Mouse (Mus musculus): ENCODE data around the gene Acvr1. TPM values are rescaled to one million over a fixed set of nuclear protein-coding genes. Genes with fewer than 3 reads are reported as not detected.

Gene Acvr1
- polyA plus RNA-seq, 1 experiment = 9.0 TPM

GRCm38 (mm10) chr2:58425436-58426004, 141.4 kb downstream of the Acvr1 start:
- H3K9me3 ChIP-seq (replicated peaks; ENCODE audit: control insufficient read depth, insufficient read depth, low read length, poor library complexity, severe bottlenecking) = no peaks in the 10 kb centered on the region
- H3K4me3 ChIP-seq (ENCODE audit: low read depth, low read length) = no peak overlapping the region
- no peaks in the 10 kb centered on the region for H3K4me1 ChIP-seq (ENCODE audit: control insufficient read depth, insufficient read depth, low read length)
- no peak overlapping the region for H3K9ac ChIP-seq (ENCODE audit: low read depth, poor library complexity, severe bottlenecking)
- H3K27me3 ChIP-seq (ENCODE audit: control insufficient read depth, insufficient read depth, low read length, poor library complexity, severe bottlenecking) = no peaks in the 10 kb centered on the region
- TF ChIP-seq CTCF (IDR thresholded peaks at IDR 0.05; ENCODE audit: low read depth, low read length) = no peak
- TF ChIP-seq POLR2A (IDR thresholded peaks at IDR 0.05; ENCODE audit: insufficient read depth, low read length) = no peak
- no peak for TF ChIP-seq EP300 (IDR thresholded peaks at IDR 0.05; ENCODE audit: insufficient read depth, low read depth, low read length)
- H3K36me3 ChIP-seq (ENCODE audit: control insufficient read depth, insufficient read depth, low read length, poor library complexity, severe bottlenecking) = no peaks in the 10 kb centered on the region
- no peak overlapping the region for H3K27ac ChIP-seq (ENCODE audit: insufficient read depth, low read length)

- Histone ChIP-seq H3K9me3 (replicated peaks; ENCODE audit: control insufficient read depth, insufficient read depth, low read length, poor library complexity, severe bottlenecking) (no peaks in the 10 kb centered on the region), H3K27ac (ENCODE audit: insufficient read depth, low read length) (no peak overlapping the region), H3K27me3 (ENCODE audit: control insufficient read depth, insufficient read depth, low read length, poor library complexity, severe bottlenecking) (no peaks in the 10 kb centered on the region), H3K9ac (ENCODE audit: low read depth, poor library complexity, severe bottlenecking) (no peak overlapping the region), H3K4me3 (ENCODE audit: low read depth, low read length) (no peak overlapping the region), H3K4me1 (ENCODE audit: control insufficient read depth, insufficient read depth, low read length) (no peaks in the 10 kb centered on the region), H3K36me3 (ENCODE audit: control insufficient read depth, insufficient read depth, low read length, poor library complexity, severe bottlenecking) (no peaks in the 10 kb centered on the region)
- TF ChIP-seq CTCF (IDR thresholded peaks at IDR 0.05; ENCODE audit: low read depth, low read length) = no peak
- TF ChIP-seq POLR2A (IDR thresholded peaks at IDR 0.05; ENCODE audit: insufficient read depth, low read length) = no peak
- TF ChIP-seq EP300 (IDR thresholded peaks at IDR 0.05; ENCODE audit: insufficient read depth, low read depth, low read length) = no peak
Measured at GRCm38 (mm10) chr2:58423319-58423718, 143.6 kb downstream of the Acvr1 start.

- H3K36me3 ChIP-seq (ENCODE audit: control insufficient read depth, insufficient read depth, low read length, poor library complexity, severe bottlenecking) = no peaks in the 10 kb centered on the region
- no peak overlapping the region for H3K27ac ChIP-seq (ENCODE audit: insufficient read depth, low read length)
- TF ChIP-seq POLR2A (IDR thresholded peaks at IDR 0.05; ENCODE audit: insufficient read depth, low read length) (no peak), EP300 (IDR thresholded peaks at IDR 0.05; ENCODE audit: insufficient read depth, low read depth, low read length) (no peak), CTCF (IDR thresholded peaks at IDR 0.05; ENCODE audit: low read depth, low read length) (no peak)
- H3K4me1 ChIP-seq (ENCODE audit: control insufficient read depth, insufficient read depth, low read length) = no peaks in the 10 kb centered on the region
- no peaks in the 10 kb centered on the region for H3K27me3 ChIP-seq (ENCODE audit: control insufficient read depth, insufficient read depth, low read length, poor library complexity, severe bottlenecking)
- H3K9me3 ChIP-seq (replicated peaks; ENCODE audit: control insufficient read depth, insufficient read depth, low read length, poor library complexity, severe bottlenecking) = no peaks in the 10 kb centered on the region
- H3K9ac ChIP-seq (ENCODE audit: low read depth, poor library complexity, severe bottlenecking) = no peak overlapping the region
- no peak overlapping the region for H3K4me3 ChIP-seq (ENCODE audit: low read depth, low read length)
Measured at GRCm38 (mm10) chr2:58419571-58419970, 147.4 kb downstream of the Acvr1 start.

GRCm38 (mm10) chr2:58418109-58418508, 148.8 kb downstream of the Acvr1 start:
- H3K9ac ChIP-seq (ENCODE audit: low read depth, poor library complexity, severe bottlenecking) = no peak overlapping the region
- no peaks in the 10 kb centered on the region for H3K4me1 ChIP-seq (ENCODE audit: control insufficient read depth, insufficient read depth, low read length)
- no peaks in the 10 kb centered on the region for H3K27me3 ChIP-seq (ENCODE audit: control insufficient read depth, insufficient read depth, low read length, poor library complexity, severe bottlenecking)
- no peaks in the 10 kb centered on the region for H3K9me3 ChIP-seq (replicated peaks; ENCODE audit: control insufficient read depth, insufficient read depth, low read length, poor library complexity, severe bottlenecking)
- no peak for TF ChIP-seq POLR2A (IDR thresholded peaks at IDR 0.05; ENCODE audit: insufficient read depth, low read length)
- no peak for TF ChIP-seq CTCF (IDR thresholded peaks at IDR 0.05; ENCODE audit: low read depth, low read length)
- no peak for TF ChIP-seq EP300 (IDR thresholded peaks at IDR 0.05; ENCODE audit: insufficient read depth, low read depth, low read length)
- H3K4me3 ChIP-seq (ENCODE audit: low read depth, low read length) = no peak overlapping the region
- no peak overlapping the region for H3K27ac ChIP-seq (ENCODE audit: insufficient read depth, low read length)
- no peaks in the 10 kb centered on the region for H3K36me3 ChIP-seq (ENCODE audit: control insufficient read depth, insufficient read depth, low read length, poor library complexity, severe bottlenecking)

- H3K36me3 ChIP-seq (ENCODE audit: control insufficient read depth, insufficient read depth, low read length, poor library complexity, severe bottlenecking) = no peaks in the 10 kb centered on the region
- no peak overlapping the region for H3K4me3 ChIP-seq (ENCODE audit: low read depth, low read length)
- H3K9ac ChIP-seq (ENCODE audit: low read depth, poor library complexity, severe bottlenecking) = no peak overlapping the region
- H3K4me1 ChIP-seq (ENCODE audit: control insufficient read depth, insufficient read depth, low read length) = no peaks in the 10 kb centered on the region
- no peak overlapping the region for H3K27ac ChIP-seq (ENCODE audit: insufficient read depth, low read length)
- H3K27me3 ChIP-seq (ENCODE audit: control insufficient read depth, insufficient read depth, low read length, poor library complexity, severe bottlenecking) = no peaks in the 10 kb centered on the region
- no peaks in the 10 kb centered on the region for H3K9me3 ChIP-seq (replicated peaks; ENCODE audit: control insufficient read depth, insufficient read depth, low read length, poor library complexity, severe bottlenecking)
- TF ChIP-seq EP300 (IDR thresholded peaks at IDR 0.05; ENCODE audit: insufficient read depth, low read depth, low read length) = no peak
- TF ChIP-seq POLR2A (IDR thresholded peaks at IDR 0.05; ENCODE audit: insufficient read depth, low read length) = no peak
Measured at GRCm38 (mm10) chr2:58417684-58418083, 149.3 kb downstream of the Acvr1 start.

GRCm38 (mm10) chr2:58415037-58415436, 151.9 kb downstream of the Acvr1 start:
- Histone ChIP-seq H3K27me3 (ENCODE audit: control insufficient read depth, insufficient read depth, low read length, poor library complexity, severe bottlenecking) (no peaks in the 10 kb centered on the region), H3K9ac (ENCODE audit: low read depth, poor library complexity, severe bottlenecking) (no peak overlapping the region), H3K4me3 (ENCODE audit: low read depth, low read length) (no peak overlapping the region), H3K27ac (ENCODE audit: insufficient read depth, low read length) (no peak overlapping the region), H3K4me1 (ENCODE audit: control insufficient read depth, insufficient read depth, low read length) (no peaks in the 10 kb centered on the region), H3K36me3 (ENCODE audit: control insufficient read depth, insufficient read depth, low read length, poor library complexity, severe bottlenecking) (no peaks in the 10 kb centered on the region), H3K9me3 (replicated peaks; ENCODE audit: control insufficient read depth, insufficient read depth, low read length, poor library complexity, severe bottlenecking) (no peaks in the 10 kb centered on the region)
- TF ChIP-seq CTCF (IDR thresholded peaks at IDR 0.05; ENCODE audit: low read depth, low read length) (no peak), POLR2A (IDR thresholded peaks at IDR 0.05; ENCODE audit: insufficient read depth, low read length) (no peak)
